Mouse (Mus musculus): ENCODE results near the gene Wbp2. TPM values are rescaled to one million over a fixed set of nuclear protein-coding genes. Genes with fewer than 3 reads are reported as not detected.
A peak's percentile ranks its signal among the peaks of the same experiment; 100 is the strongest.
"Not testable (repeated sequence)": the region's sequence is repeated elsewhere in the genome, so short reads cannot be mapped to it uniquely, and the experiment has no call there.

The Wbp2 gene
- polyA plus RNA-seq, 1 experiment from 2014 or later, result 164 TPM

DNA sequence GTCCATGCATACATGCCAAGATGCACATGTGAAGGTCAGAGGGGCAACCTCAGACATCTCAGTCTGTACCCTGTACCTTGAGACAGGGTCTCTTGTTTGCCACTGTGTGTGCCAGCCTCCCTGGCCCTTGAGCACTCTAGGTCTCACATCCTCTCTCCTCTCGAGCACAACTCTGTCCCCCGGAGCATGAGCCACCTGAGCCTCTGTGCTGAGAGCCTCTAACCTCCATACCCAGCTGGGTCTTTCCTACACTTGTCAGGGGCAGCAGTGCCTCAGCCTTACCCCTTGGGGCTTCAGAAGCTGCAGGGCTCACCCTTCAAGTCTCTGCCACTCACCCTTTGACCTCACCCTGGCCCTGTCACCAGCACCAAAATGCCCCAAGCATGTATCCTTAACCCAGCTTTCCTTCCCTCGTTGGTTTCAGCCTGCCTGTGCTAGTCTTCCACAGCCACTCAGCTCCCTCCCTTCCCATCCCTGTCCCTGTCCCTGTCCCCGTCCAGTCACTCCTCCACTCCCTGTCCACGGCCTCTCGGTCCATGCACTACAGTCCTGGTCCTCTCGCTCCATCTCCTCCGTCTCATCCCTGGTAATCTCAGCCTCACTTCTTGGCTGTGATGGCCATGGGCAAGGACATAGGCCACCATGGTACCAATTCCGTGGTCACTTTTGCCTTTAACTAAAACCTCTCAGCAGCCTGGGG is 42.4 kb upstream of the Wbp2 start:
- Histone ChIP-seq H3K9ac (peak overlapping the region; percentile 83; the same call in 1 of the 2 replicates), H3K4me3 (replicated peaks; ENCODE audit: low read length) (no peak overlapping the region), H3K9me3 (ENCODE audit: control insufficient read depth, low read length) (no peaks in the 10 kb centered on the region), H3K4me2 (replicated peaks) (0 out of 2 replicates have a peak overlapping the region, but pooled peaks have one; percentile 84), H3K36me3 (replicated peaks; ENCODE audit: control insufficient read depth, insufficient read depth) (peaks cover 24% of the 10 kb centered on the region; the same call in 1 of the 2 replicates), H3K4me1 (replicated peaks; ENCODE audit: control insufficient read depth, insufficient read depth, low read length) (peaks cover 12% of the 10 kb centered on the region), H3K27me3 (ENCODE audit: control insufficient read depth, insufficient read depth, low read length) (no peaks in the 10 kb centered on the region), H3K27ac (no peak overlapping the region)
- ATAC-seq (ENCODE audit: low FRiP score) (no peak), DNase-seq (ENCODE audit: low spot score) (no peak)
- WGBS, result 74% methylated on average over 9 of the region's 9 CpGs

- H3K27ac ChIP-seq, result no peak overlapping the region
- H3K4me1 ChIP-seq (replicated peaks; ENCODE audit: control insufficient read depth, insufficient read depth, low read length), result peaks cover 12% of the 10 kb centered on the region
Observed at GRCm38 (mm10) chr11:116127986-116128385, 41.2 kb upstream of the Wbp2 start.

DNA sequence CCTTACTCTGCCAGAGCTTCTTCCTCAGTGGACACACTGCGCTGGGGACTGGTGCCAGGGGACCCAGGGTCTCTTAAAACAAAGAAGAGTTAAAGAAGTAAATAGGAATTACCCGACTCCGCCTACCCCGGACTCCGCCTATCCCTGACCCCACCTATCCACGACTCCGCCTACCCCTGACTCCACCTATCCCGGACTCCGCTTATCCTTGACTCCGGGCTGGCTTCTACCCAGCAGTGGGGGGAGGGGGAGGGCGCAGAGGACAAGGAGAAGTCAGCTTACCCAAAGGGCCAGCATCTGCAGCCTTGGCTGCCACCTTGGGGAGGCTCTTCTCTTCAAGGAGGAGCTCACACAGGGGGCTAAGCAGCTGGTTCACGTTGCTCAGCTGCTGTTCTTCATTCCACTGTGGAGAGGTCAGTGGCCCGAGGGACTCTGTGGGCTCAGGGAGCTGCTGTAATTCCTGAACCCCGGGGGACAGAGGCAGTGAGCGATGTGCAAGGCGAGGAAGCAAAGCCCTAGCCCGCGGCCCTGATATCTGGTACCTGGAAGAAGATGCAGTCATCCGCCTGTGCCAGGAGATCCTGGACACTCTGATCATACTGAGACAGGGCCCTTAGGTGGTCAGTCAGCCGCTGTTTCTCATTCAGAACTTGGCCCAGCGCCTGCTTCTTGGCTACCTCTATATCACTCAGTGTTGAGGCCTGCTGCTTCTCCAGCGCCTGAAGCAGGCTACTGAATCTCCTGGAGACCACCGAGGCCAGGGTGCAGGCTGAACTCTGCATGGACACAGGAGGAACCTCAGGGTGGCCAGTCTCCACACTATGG is 40.6 kb upstream of the Wbp2 start, which contains the start of gene Trim47:
Trim47 (minus strand) TSS at position 55 of the 825 bp plus-strand sequence.
- 0 out of 2 replicates have a peak within 1 kb of the TSS, but pooled peaks have one; percentile 9 for H3K4me2 ChIP-seq (replicated peaks)
- peaks cover 12% of the 10 kb centered on the region for H3K4me1 ChIP-seq (replicated peaks; ENCODE audit: control insufficient read depth, insufficient read depth, low read length)
- no peak within 1 kb of the TSS for H3K4me3 ChIP-seq (replicated peaks; ENCODE audit: low read length)
- no peak for DNase-seq (ENCODE audit: low spot score)
- 29% methylated on average over 23 of the region's 23 CpGs for WGBS
- H3K27me3 ChIP-seq (ENCODE audit: control insufficient read depth, insufficient read depth, low read length), result no peaks in the 10 kb centered on the region
- no peaks in the 10 kb centered on the region for H3K9me3 ChIP-seq (ENCODE audit: control insufficient read depth, low read length)
- 0 out of 2 replicates have a peak within 1 kb of the TSS, but pooled peaks have one; percentile 5 for H3K9ac ChIP-seq
- peaks cover 10% of the 10 kb centered on the region; the same call in 1 of the 2 replicates for H3K36me3 ChIP-seq (replicated peaks; ENCODE audit: control insufficient read depth, insufficient read depth)
- H3K27ac ChIP-seq, result no peak within 1 kb of the TSS
- no peak for ATAC-seq (ENCODE audit: low FRiP score)

More at GRCm38 (mm10) chr11:116127986-116128385, 41.2 kb upstream of the Wbp2 start:
- Histone ChIP-seq H3K9ac (no peak overlapping the region), H3K27me3 (ENCODE audit: control insufficient read depth, insufficient read depth, low read length) (no peaks in the 10 kb centered on the region), H3K4me3 (replicated peaks; ENCODE audit: low read length) (no peak overlapping the region), H3K4me2 (replicated peaks) (no peak overlapping the region), H3K9me3 (ENCODE audit: control insufficient read depth, low read length) (no peaks in the 10 kb centered on the region), H3K36me3 (replicated peaks; ENCODE audit: control insufficient read depth, insufficient read depth) (peaks cover 16% of the 10 kb centered on the region; the same call in 1 of the 2 replicates)
- ATAC-seq (ENCODE audit: low FRiP score) (no peak), DNase-seq (ENCODE audit: low spot score) (no peak)
- WGBS, result 63% methylated on average over 9 of the region's 9 CpGs

DNA sequence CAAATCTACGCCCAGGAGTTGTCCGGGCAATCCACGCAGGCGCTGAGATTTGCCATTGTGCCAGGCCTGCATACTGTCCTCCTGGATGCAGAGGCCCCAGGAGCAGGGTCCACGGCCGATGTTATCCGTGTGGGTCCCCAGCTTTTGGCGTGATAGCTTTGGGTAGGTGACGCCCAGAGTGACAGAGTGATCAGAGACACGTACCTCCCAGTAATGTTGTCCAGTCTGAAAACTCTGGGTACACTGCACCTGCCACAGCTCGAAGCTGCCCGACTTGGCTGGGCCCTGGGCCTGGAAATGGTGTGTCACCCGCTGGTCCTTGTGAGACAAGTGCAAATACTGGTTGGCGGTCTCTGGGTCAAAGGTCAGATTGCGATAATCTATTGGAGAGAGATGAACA is 39.5 kb upstream of the Wbp2 start:
- Histone ChIP-seq H3K4me3 (replicated peaks; ENCODE audit: low read length) (no peak overlapping the region), H3K9me3 (ENCODE audit: control insufficient read depth, low read length) (no peaks in the 10 kb centered on the region), H3K36me3 (replicated peaks; ENCODE audit: control insufficient read depth, insufficient read depth) (no peaks in the 10 kb centered on the region), H3K4me1 (replicated peaks; ENCODE audit: control insufficient read depth, insufficient read depth, low read length) (peaks cover 10% of the 10 kb centered on the region), H3K27ac (no peak overlapping the region), H3K4me2 (replicated peaks) (no peak overlapping the region), H3K9ac (no peak overlapping the region), H3K27me3 (ENCODE audit: control insufficient read depth, insufficient read depth, low read length) (no peaks in the 10 kb centered on the region)
- DNase-seq (ENCODE audit: low spot score) (no peak), ATAC-seq (ENCODE audit: low FRiP score) (no peak)
- 91% methylated on average over 15 of the region's 15 CpGs for WGBS

GRCm38 (mm10) chr11:116121731-116122245 is 35.0 kb upstream of the Wbp2 start:
- WGBS, result 92% methylated on average over 8 of the region's 8 CpGs
- H3K9ac ChIP-seq; H3K4me2 ChIP-seq (replicated peaks); H3K9me3 ChIP-seq (ENCODE audit: control insufficient read depth, low read length); H3K4me3 ChIP-seq (replicated peaks; ENCODE audit: low read length); ATAC-seq (ENCODE audit: low FRiP score); H3K4me1 ChIP-seq (replicated peaks; ENCODE audit: control insufficient read depth, insufficient read depth, low read length); H3K27ac ChIP-seq; H3K27me3 ChIP-seq (ENCODE audit: control insufficient read depth, insufficient read depth, low read length); DNase-seq (ENCODE audit: low spot score); H3K36me3 ChIP-seq (replicated peaks; ENCODE audit: control insufficient read depth, insufficient read depth): not testable (repeated sequence)

GRCm38 (mm10) chr11:116117819-116118218 is 31.0 kb upstream of the Wbp2 start:
- no peak for DNase-seq (ENCODE audit: low spot score)
- Histone ChIP-seq H3K27me3 (ENCODE audit: control insufficient read depth, insufficient read depth, low read length) (no peaks in the 10 kb centered on the region), H3K36me3 (replicated peaks; ENCODE audit: control insufficient read depth, insufficient read depth) (no peaks in the 10 kb centered on the region), H3K4me1 (replicated peaks; ENCODE audit: control insufficient read depth, insufficient read depth, low read length) (no peaks in the 10 kb centered on the region), H3K9ac (no peak overlapping the region), H3K4me3 (replicated peaks; ENCODE audit: low read length) (no peak overlapping the region), H3K4me2 (replicated peaks) (no peak overlapping the region), H3K27ac (no peak overlapping the region), H3K9me3 (ENCODE audit: control insufficient read depth, low read length) (no peaks in the 10 kb centered on the region)
- ATAC-seq (ENCODE audit: low FRiP score), result no peak

DNA sequence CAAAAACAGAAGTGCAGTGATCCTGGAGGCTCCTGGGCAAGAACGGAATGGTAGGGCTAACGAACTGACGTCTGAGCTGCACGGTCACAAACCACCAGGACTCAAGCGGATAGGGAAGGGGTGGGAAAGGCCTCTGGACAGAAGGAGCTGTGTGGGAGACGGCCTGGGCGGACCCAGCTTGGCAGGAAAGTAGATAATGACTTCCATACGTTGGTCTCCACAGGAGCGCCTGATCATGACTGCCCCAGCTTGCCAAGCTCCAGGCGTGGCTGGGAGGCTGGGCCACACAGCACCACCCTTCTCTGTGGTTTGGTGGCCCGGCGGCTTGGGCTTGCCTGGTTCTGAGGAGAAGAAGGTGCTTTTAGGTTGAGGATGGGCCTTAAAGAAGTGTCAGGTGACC is 30.4 kb upstream of the Wbp2 start:
- no peaks in the 10 kb centered on the region for H3K9me3 ChIP-seq (ENCODE audit: control insufficient read depth, low read length)
- H3K4me1 ChIP-seq (replicated peaks; ENCODE audit: control insufficient read depth, insufficient read depth, low read length), result no peaks in the 10 kb centered on the region
- H3K27ac ChIP-seq, result no peak overlapping the region
- H3K4me2 ChIP-seq (replicated peaks), result no peak overlapping the region
- DNase-seq (ENCODE audit: low spot score) (no peak), ATAC-seq (ENCODE audit: low FRiP score) (no peak)
- no peak overlapping the region for H3K9ac ChIP-seq
- H3K4me3 ChIP-seq (replicated peaks; ENCODE audit: low read length), result no peak overlapping the region
- WGBS, result 78% methylated on average over 12 of the region's 12 CpGs
- H3K36me3 ChIP-seq (replicated peaks; ENCODE audit: control insufficient read depth, insufficient read depth), result no peaks in the 10 kb centered on the region
- H3K27me3 ChIP-seq (ENCODE audit: control insufficient read depth, insufficient read depth, low read length), result 0 out of 2 replicates have a peak, but pooled peaks cover 1% of the 10 kb centered on the region

GRCm38 (mm10) chr11:116111611-116112203 is 24.9 kb upstream of the Wbp2 start:
- H3K9ac ChIP-seq, result no peak overlapping the region
- DNase-seq (ENCODE audit: low spot score) (no peak), ATAC-seq (ENCODE audit: low FRiP score) (no peak)
- H3K36me3 ChIP-seq (replicated peaks; ENCODE audit: control insufficient read depth, insufficient read depth), result no peaks in the 10 kb centered on the region
- peaks cover 21% of the 10 kb centered on the region; the same call in 1 of the 2 replicates for H3K4me1 ChIP-seq (replicated peaks; ENCODE audit: control insufficient read depth, insufficient read depth, low read length)
- H3K4me2 ChIP-seq (replicated peaks), result no peak overlapping the region
- peaks cover 55% of the 10 kb centered on the region for H3K27me3 ChIP-seq (ENCODE audit: control insufficient read depth, insufficient read depth, low read length)
- WGBS, result 83% methylated on average over 19 of the region's 19 CpGs
- H3K9me3 ChIP-seq (ENCODE audit: control insufficient read depth, low read length), result no peaks in the 10 kb centered on the region
- H3K4me3 ChIP-seq (replicated peaks; ENCODE audit: low read length), result no peak overlapping the region
- H3K27ac ChIP-seq, result no peak overlapping the region

GRCm38 (mm10) chr11:116111067-116111466 is 24.3 kb upstream of the Wbp2 start:
- no peaks in the 10 kb centered on the region for H3K9me3 ChIP-seq (ENCODE audit: control insufficient read depth, low read length)
- DNase-seq (ENCODE audit: low spot score) (no peak), ATAC-seq (ENCODE audit: low FRiP score) (no peak)
- H3K9ac ChIP-seq, result no peak overlapping the region
- H3K4me3 ChIP-seq (replicated peaks; ENCODE audit: low read length), result no peak overlapping the region
- H3K4me2 ChIP-seq (replicated peaks), result no peak overlapping the region
- H3K4me1 ChIP-seq (replicated peaks; ENCODE audit: control insufficient read depth, insufficient read depth, low read length), result peaks cover 24% of the 10 kb centered on the region; the same call in 1 of the 2 replicates
- 79% methylated on average over 4 of the region's 4 CpGs for WGBS
- H3K36me3 ChIP-seq (replicated peaks; ENCODE audit: control insufficient read depth, insufficient read depth), result no peaks in the 10 kb centered on the region
- H3K27me3 ChIP-seq (ENCODE audit: control insufficient read depth, insufficient read depth, low read length), result peaks cover 62% of the 10 kb centered on the region
- no peak overlapping the region for H3K27ac ChIP-seq

All from hindbrain, embryonic 14.5 days (tissue).